9 mouse cellular contexts compared by ENCODE assay signal in genomic region chr5:22343536-22343842, GRCm38 (mm10). TPM values are rescaled to one million over a fixed set of nuclear protein-coding genes. Genes with fewer than 3 reads are reported as not detected.
A peak's percentile ranks its signal among the peaks of the same experiment; 100 is the strongest.
DNase-seq lines count a peak whose midpoint lies in the region; ATAC-seq and TF ChIP-seq lines count a peak whose summit lies in the region.
"Had no signal": no experiment of that assay in that cellular context is flagged by ENCODE, and none has a peak within 500 bp of the region (broad histone marks: within the 10 kb centered on the region; RNA-seq: fewer than 3 reads in every experiment).

No protein-coding gene starts in this region.

- no peak for TF ChIP-seq POLR2A in ES-Bruce4 (IDR thresholded peaks at IDR 0.05; ENCODE audit: insufficient read depth, low read length)

- H3K4me1 ChIP-seq in heart, embryonic 10.5 days = peaks cover 19% of the 10 kb centered on the region
- H3K4me1 ChIP-seq in ES-Bruce4 (ENCODE audit: control insufficient read depth, insufficient read depth, low read length) = no peaks in the 10 kb centered on the region
- peaks cover 3% of the 10 kb centered on the region for H3K4me1 ChIP-seq in forebrain, embryonic 14.5 days (ENCODE audit: control insufficient read depth, insufficient read depth, low read length)
- peaks cover 27% of the 10 kb centered on the region for H3K4me1 ChIP-seq in liver, embryonic 11.5 days (replicated peaks; ENCODE audit: control insufficient read depth, insufficient read depth, low read length)

- peak overlapping the region; percentile 88 for H3K4me2 ChIP-seq in forebrain, embryonic 14.5 days (ENCODE audit: low read length)
- peak overlapping the region; percentile 75 for H3K4me2 ChIP-seq in liver, embryonic 11.5 days

- no peaks in the 10 kb centered on the region for H3K36me3 ChIP-seq in heart, embryonic 10.5 days
- no peaks in the 10 kb centered on the region for H3K36me3 ChIP-seq in ES-Bruce4 (ENCODE audit: control insufficient read depth, insufficient read depth, low read length, poor library complexity, severe bottlenecking)
- H3K36me3 ChIP-seq in forebrain, embryonic 14.5 days (ENCODE audit: control insufficient read depth, insufficient read depth, low read length) = no peaks in the 10 kb centered on the region
- no peaks in the 10 kb centered on the region for H3K36me3 ChIP-seq in liver, embryonic 11.5 days (ENCODE audit: control insufficient read depth, insufficient read depth, low read length)

- no peak for TF ChIP-seq EP300 in ES-Bruce4 (IDR thresholded peaks at IDR 0.05; ENCODE audit: insufficient read depth, low read depth, low read length)

- H3K27ac ChIP-seq in heart, embryonic 10.5 days = no peak overlapping the region
- no peak overlapping the region for H3K27ac ChIP-seq in ES-Bruce4 (ENCODE audit: insufficient read depth, low read length)
- no peak overlapping the region for H3K27ac ChIP-seq in forebrain, embryonic 14.5 days (ENCODE audit: low read depth, low read length)
- no peak overlapping the region for H3K27ac ChIP-seq in liver, embryonic 11.5 days (ENCODE audit: low read depth, low read length)

- no peaks in the 10 kb centered on the region for H3K9me3 ChIP-seq in heart, embryonic 10.5 days
- no peaks in the 10 kb centered on the region for H3K9me3 ChIP-seq in ES-Bruce4 (replicated peaks; ENCODE audit: control insufficient read depth, insufficient read depth, low read length, poor library complexity, severe bottlenecking)
- H3K9me3 ChIP-seq in forebrain, embryonic 14.5 days (replicated peaks; ENCODE audit: control insufficient read depth, low read length) = no peaks in the 10 kb centered on the region
- H3K9me3 ChIP-seq in liver, embryonic 11.5 days (ENCODE audit: control insufficient read depth, low read length) = no peaks in the 10 kb centered on the region

- no peak overlapping the region for H3K9ac ChIP-seq in ES-Bruce4 (ENCODE audit: low read depth, poor library complexity, severe bottlenecking)
- peak overlapping the region; percentile 78; the same call in 1 of the 2 replicates for H3K9ac ChIP-seq in forebrain, embryonic 14.5 days (ENCODE audit: low read length)
- H3K9ac ChIP-seq in liver, embryonic 11.5 days (ENCODE audit: low read depth, low read length) = peak overlapping the region; percentile 67

- under 1% methylated on average over 10 of the region's 10 CpGs for WGBS in heart, embryonic 10.5 days
- 1% methylated on average over 10 of the region's 10 CpGs for WGBS in forebrain, embryonic 14.5 days
- WGBS in liver, embryonic 11.5 days = 3% methylated on average over 10 of the region's 10 CpGs

- no peak for TF ChIP-seq CTCF in ES-Bruce4 (IDR thresholded peaks at IDR 0.05; ENCODE audit: low read depth, low read length)

- H3K4me3 ChIP-seq in heart, embryonic 10.5 days = peak overlapping the region; percentile 69
- peak overlapping the region; percentile 65 for H3K4me3 ChIP-seq in ES-Bruce4 (ENCODE audit: low read depth, low read length)
- H3K4me3 ChIP-seq in forebrain, embryonic 14.5 days (ENCODE audit: low read depth, low read length) = peak overlapping the region; percentile 58
- H3K4me3 ChIP-seq in liver, embryonic 11.5 days (ENCODE audit: low read depth, low read length) = peak overlapping the region; percentile 71

- peak; percentile 80 for DNase-seq in heart, embryonic 10.5 days (ENCODE audit: low spot score)
- no peak for DNase-seq in heart, adult 11 months
- no peak for DNase-seq in forebrain, embryonic 14.5 days (ENCODE audit: low spot score)
- DNase-seq in liver, embryonic 11.5 days (ENCODE audit: low spot score) = no peak
- no peak for DNase-seq in thymus, postnatal 36 days
- no peak for DNase-seq in gastrocnemius, adult 8-10 months (ENCODE audit: low spot score in 2 of 2)

- no peak for ATAC-seq in forebrain, embryonic 14.5 days
- ATAC-seq in liver, embryonic 11.5 days (replicated peaks; ENCODE audit: low FRiP score) = no peak
- no peak for ATAC-seq in monocyte, adult 5-6 weeks (replicated peaks; ENCODE audit: insufficient number of reproducible peaks, low FRiP score, low TSS enrichment, poor library complexity, severe bottlenecking)

- H3K27me3 ChIP-seq in heart, embryonic 10.5 days (ENCODE audit: insufficient read depth, poor library complexity, severe bottlenecking) = peaks cover 83% of the 10 kb centered on the region
- peaks cover 25% of the 10 kb centered on the region for H3K27me3 ChIP-seq in ES-Bruce4 (ENCODE audit: control insufficient read depth, insufficient read depth, low read length, poor library complexity, severe bottlenecking)
- H3K27me3 ChIP-seq in forebrain, embryonic 14.5 days (replicated peaks; ENCODE audit: control insufficient read depth, insufficient read depth, low read length) = peaks cover 31% of the 10 kb centered on the region
- H3K27me3 ChIP-seq in liver, embryonic 11.5 days (replicated peaks; ENCODE audit: control insufficient read depth, insufficient read depth, low read length) = peaks cover 57% of the 10 kb centered on the region
- H3K27me3 ChIP-seq: CH12.LX had no signal

RNA-seq across cellular contexts. Expression of gene Reln, which starts 1.0 kb away (rescaled TPM):
- polyA plus RNA-seq in heart, embryonic 10.5 days (2016; fragmentation: Nextera tagmentation; extraction: Ambion mirVana) = 2.7 and 16.9 TPM in 2 replicates
- polyA plus RNA-seq in ES-Bruce4 (2011; ENCODE audit: insufficient read depth, insufficient read length, low read depth, missing spikeins) = 1.4 and 2.1 TPM in 2 replicates
- 55.4 and 61.7 TPM in 2 replicates for polyA plus RNA-seq in forebrain, embryonic 14.5 days (2014; fragmentation: Nextera tagmentation; extraction: Ambion mirVana)
- 56.2 and 61.7 TPM in 2 replicates for polyA plus RNA-seq in liver, embryonic 11.5 days (2014; fragmentation: Nextera tagmentation; extraction: Ambion mirVana)
- total RNA-seq in gastrocnemius, adult 8-10 months (2022) = 1 to 10 TPM; 1.3 to 4.9 (median 2.4) TPM
- 0.57 to 7.5 TPM (median 0.85 TPM) in 3 replicates for total RNA-seq in monocyte, adult 5-6 weeks (2017)
